Mouse (Mus musculus) kidney, adult 9 months (tissue): Measurements from ENCODE around the gene Gm13420.

Experiments
- DNase-seq: peaks from one replicate; pipeline ENCODE4 v3.0.0; 2022

The Gm13420 gene

GRCm38 (mm10) chr2:29700898-29701297, 50.6 kb downstream of the Gm13420 start:
- DNase-seq: no peak

- DNase-seq: no peak
Measured at GRCm38 (mm10) chr2:29698421-29699290, 52.8 kb downstream of the Gm13420 start.

DNA sequence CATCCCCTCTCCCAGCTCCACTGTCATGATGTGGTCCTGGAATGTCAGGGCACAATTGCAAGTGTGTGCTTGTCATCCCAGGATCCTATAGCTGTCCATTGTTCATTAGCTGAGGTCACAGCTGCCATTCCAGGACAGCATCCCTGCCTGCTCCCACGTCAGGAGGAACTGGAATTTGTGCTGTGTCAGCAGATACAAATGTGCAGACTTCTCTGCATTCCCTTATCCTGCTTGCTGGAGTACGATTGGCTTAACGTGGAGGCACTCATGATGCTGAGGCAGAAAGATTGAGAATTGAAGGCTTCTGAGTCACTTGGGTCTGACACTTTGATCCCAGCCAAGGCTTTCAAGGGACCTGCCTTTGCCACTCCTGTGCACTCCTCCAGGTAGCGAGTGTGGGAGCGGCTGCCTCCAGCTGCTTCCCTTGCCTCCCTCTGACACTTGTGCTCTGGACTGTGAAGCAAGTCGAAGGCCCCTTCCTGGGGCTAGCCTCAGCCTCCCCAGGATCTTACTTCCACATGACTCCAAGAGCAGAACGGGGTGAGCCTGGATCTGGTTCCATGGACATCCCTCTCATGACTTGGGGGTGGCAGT, 55.2 kb downstream of the Gm13420 start:
- DNase-seq: no peak
